Mouse (Mus musculus): ENCODE measurements at regions not wholly inside any gene's neighbourhood (a gene's known extent, or its start where the extent isn't known, plus 50 kb on each side); places are given as distances from the start of the nearest gene placed in this dataset.

GRCm38 (mm10) chr8:80239879-80240278 is 182.1 kb upstream of the Hhip start:
- H3K27ac ChIP-seq (ENCODE audit: low read depth): no peak overlapping the region
- no peak overlapping the region for H3K4me2 ChIP-seq
- H3K36me3 ChIP-seq (ENCODE audit: insufficient read depth): no peaks in the 10 kb centered on the region
- no peak for TF ChIP-seq CTCF (IDR thresholded peaks at IDR 0.05; ENCODE audit: low read depth)
- ATAC-seq (ENCODE audit: insufficient read depth): no peak
- H3K4me1 ChIP-seq (ENCODE audit: insufficient read depth): no peaks in the 10 kb centered on the region
- H3K27me3 ChIP-seq (ENCODE audit: insufficient read depth, low read length): no peaks in the 10 kb centered on the region
- no peak overlapping the region for H3K9ac ChIP-seq
- H3K9me3 ChIP-seq (ENCODE audit: low read depth, low read length): no peaks in the 10 kb centered on the region; the same call in 1 of the 2 replicates
- 54% methylated on average over 4 of the region's 4 CpGs for WGBS
- no peak overlapping the region for H3K4me3 ChIP-seq (ENCODE audit: low read depth, low read length)
- peak; percentile 65 for DNase-seq

GRCm38 (mm10) chr8:80210361-80210760 is 152.6 kb upstream of the Hhip start:
- Histone ChIP-seq H3K27me3 (ENCODE audit: insufficient read depth, low read length) (no peaks in the 10 kb centered on the region), H3K27ac (ENCODE audit: low read depth) (no peak overlapping the region), H3K4me3 (ENCODE audit: low read depth, low read length) (no peak overlapping the region), H3K9ac (no peak overlapping the region), H3K36me3 (ENCODE audit: insufficient read depth) (no peaks in the 10 kb centered on the region), H3K4me1 (ENCODE audit: insufficient read depth) (no peaks in the 10 kb centered on the region), H3K4me2 (no peak overlapping the region), H3K9me3 (ENCODE audit: low read depth, low read length) (no peaks in the 10 kb centered on the region)
- 46% methylated on average over 1 of the region's 1 CpGs for WGBS
- no peak for DNase-seq
- no peak for ATAC-seq (ENCODE audit: insufficient read depth)
- no peak for TF ChIP-seq CTCF (IDR thresholded peaks at IDR 0.05; ENCODE audit: low read depth)

GRCm38 (mm10) chr8:80204678-80205654 is 147.2 kb upstream of the Hhip start:
- peak overlapping the region; percentile 26; the same call in 1 of the 2 replicates for H3K27ac ChIP-seq (ENCODE audit: low read depth)
- no peak overlapping the region for H3K4me2 ChIP-seq
- H3K9ac ChIP-seq: no peak overlapping the region
- no peaks in the 10 kb centered on the region for H3K36me3 ChIP-seq (ENCODE audit: insufficient read depth)
- TF ChIP-seq CTCF (IDR thresholded peaks at IDR 0.05; ENCODE audit: low read depth): no peak
- H3K9me3 ChIP-seq (ENCODE audit: low read depth, low read length): no peaks in the 10 kb centered on the region
- DNase-seq: no peak
- no peaks in the 10 kb centered on the region for H3K27me3 ChIP-seq (ENCODE audit: insufficient read depth, low read length)
- WGBS: 57% methylated on average over 15 of the region's 15 CpGs
- no peak overlapping the region for H3K4me3 ChIP-seq (ENCODE audit: low read depth, low read length)
- ATAC-seq (ENCODE audit: insufficient read depth): no peak
- H3K4me1 ChIP-seq (ENCODE audit: insufficient read depth): peaks cover 9% of the 10 kb centered on the region; the same call in 1 of the 2 replicates

GRCm38 (mm10) chr8:80203769-80204677 is 146.2 kb upstream of the Hhip start:
- peak; percentile 92 for ATAC-seq (ENCODE audit: insufficient read depth)
- 39% methylated on average over 4 of the region's 4 CpGs for WGBS
- DNase-seq: peak; percentile 79

GRCm38 (mm10) chr8:80197680-80198079 is 139.9 kb upstream of the Hhip start:
- 83% methylated on average over 4 of the region's 4 CpGs for WGBS
- H3K9me3 ChIP-seq (ENCODE audit: low read depth, low read length): no peaks in the 10 kb centered on the region
- no peak overlapping the region for H3K4me3 ChIP-seq (ENCODE audit: low read depth, low read length)
- H3K27me3 ChIP-seq (ENCODE audit: insufficient read depth, low read length): no peaks in the 10 kb centered on the region
- H3K9ac ChIP-seq: no peak overlapping the region
- ATAC-seq (ENCODE audit: insufficient read depth): no peak
- no peaks in the 10 kb centered on the region for H3K36me3 ChIP-seq (ENCODE audit: insufficient read depth)
- H3K27ac ChIP-seq (ENCODE audit: low read depth): no peak overlapping the region
- no peak overlapping the region for H3K4me2 ChIP-seq
- TF ChIP-seq CTCF (IDR thresholded peaks at IDR 0.05; ENCODE audit: low read depth): no peak
- DNase-seq: no peak
- H3K4me1 ChIP-seq (ENCODE audit: insufficient read depth): no peaks in the 10 kb centered on the region

More at GRCm38 (mm10) chr8:80203769-80204677, 146.2 kb upstream of the Hhip start:
- Histone ChIP-seq H3K27me3 (ENCODE audit: insufficient read depth, low read length) (no peaks in the 10 kb centered on the region), H3K9ac (no peak overlapping the region), H3K4me3 (ENCODE audit: low read depth, low read length) (no peak overlapping the region), H3K9me3 (ENCODE audit: low read depth, low read length) (no peaks in the 10 kb centered on the region), H3K36me3 (ENCODE audit: insufficient read depth) (no peaks in the 10 kb centered on the region), H3K27ac (ENCODE audit: low read depth) (peak overlapping the region; percentile 26; the same call in 1 of the 2 replicates), H3K4me2 (no peak overlapping the region), H3K4me1 (ENCODE audit: insufficient read depth) (peaks cover 9% of the 10 kb centered on the region; the same call in 1 of the 2 replicates)
- no peak for TF ChIP-seq CTCF (IDR thresholded peaks at IDR 0.05; ENCODE audit: low read depth)

- Histone ChIP-seq H3K9me3 (ENCODE audit: low read depth, low read length) (no peaks in the 10 kb centered on the region), H3K4me2 (no peak overlapping the region), H3K4me3 (ENCODE audit: low read depth, low read length) (no peak overlapping the region), H3K27me3 (ENCODE audit: insufficient read depth, low read length) (no peaks in the 10 kb centered on the region), H3K4me1 (ENCODE audit: insufficient read depth) (no peaks in the 10 kb centered on the region), H3K9ac (no peak overlapping the region), H3K36me3 (ENCODE audit: insufficient read depth) (no peaks in the 10 kb centered on the region), H3K27ac (ENCODE audit: low read depth) (no peak overlapping the region)
- TF ChIP-seq CTCF (IDR thresholded peaks at IDR 0.05; ENCODE audit: low read depth): no peak
- no peak for ATAC-seq (ENCODE audit: insufficient read depth)
- WGBS: 66% methylated on average over 4 of the region's 4 CpGs
- no peak for DNase-seq
These were observed 132.7 kb upstream of the Hhip start for GRCm38 (mm10) chr8:80190510-80190908.

Measured in lung, embryonic 14.5 days (tissue).